9 mouse cellular contexts compared by ENCODE assay signal in genomic region chr11:70247136-70247845, GRCm38 (mm10). TPM values are rescaled to one million over a fixed set of nuclear protein-coding genes. Genes with fewer than 3 reads are reported as not detected.
DNase-seq lines count a peak whose midpoint lies in the region; ATAC-seq and TF ChIP-seq lines count a peak whose summit lies in the region.
"Had no signal": no experiment of that assay in that cellular context is flagged by ENCODE, and none has a peak within 500 bp of the region (broad histone marks: within the 10 kb centered on the region; RNA-seq: fewer than 3 reads in every experiment).

No protein-coding gene starts in this region.

- H3K9me3 ChIP-seq in forebrain, embryonic 14.5 days (replicated peaks; ENCODE audit: control insufficient read depth, low read length), result no peaks in the 10 kb centered on the region
- H3K9me3 ChIP-seq in forebrain, embryonic 12.5 days, result no peaks in the 10 kb centered on the region
- no peaks in the 10 kb centered on the region for H3K9me3 ChIP-seq in midbrain, embryonic 14.5 days (ENCODE audit: control insufficient read depth, low read length)
- H3K9me3 ChIP-seq in midbrain, embryonic 13.5 days, result no peaks in the 10 kb centered on the region
- H3K9me3 ChIP-seq in liver, embryonic 12.5 days (replicated peaks), result no peaks in the 10 kb centered on the region
- H3K9me3 ChIP-seq: hindbrain, embryonic 15.5 days had no signal

- peak; percentile 35; the same call in 1 of the 2 replicates for TF ChIP-seq CTCF in bone marrow, adult 2 months (IDR thresholded peaks at IDR 0.05; ENCODE audit: control insufficient read depth, insufficient read depth, low read length)

- H3K4me1 ChIP-seq in forebrain, embryonic 14.5 days (ENCODE audit: control insufficient read depth, insufficient read depth, low read length), result no peaks in the 10 kb centered on the region
- no peaks in the 10 kb centered on the region for H3K4me1 ChIP-seq in forebrain, embryonic 12.5 days
- no peaks in the 10 kb centered on the region for H3K4me1 ChIP-seq in midbrain, embryonic 14.5 days (ENCODE audit: control insufficient read depth, insufficient read depth, low read length)
- H3K4me1 ChIP-seq in midbrain, embryonic 13.5 days (replicated peaks), result no peaks in the 10 kb centered on the region
- no peaks in the 10 kb centered on the region for H3K4me1 ChIP-seq in bone marrow, adult 2 months (ENCODE audit: control insufficient read depth, insufficient read depth, low read length)
- peaks cover 7% of the 10 kb centered on the region; the same call in 1 of the 2 replicates for H3K4me1 ChIP-seq in liver, embryonic 12.5 days
- H3K4me1 ChIP-seq: hindbrain, embryonic 15.5 days had no signal

- 49% methylated on average over 9 of the region's 9 CpGs for WGBS in forebrain, embryonic 14.5 days
- WGBS in forebrain, embryonic 12.5 days, result 47% methylated on average over 9 of the region's 9 CpGs
- 49% methylated on average over 9 of the region's 9 CpGs for WGBS in midbrain, embryonic 14.5 days
- WGBS in midbrain, embryonic 13.5 days, result 49% methylated on average over 9 of the region's 9 CpGs
- 47% methylated on average over 9 of the region's 9 CpGs for WGBS in bone marrow, adult 2 months
- WGBS in liver, embryonic 12.5 days (ENCODE audit: insufficient replicate concordance), result 42% methylated on average over 9 of the region's 9 CpGs

- ATAC-seq in forebrain, embryonic 14.5 days, result no peak
- no peak for ATAC-seq in forebrain, embryonic 12.5 days (ENCODE audit: low FRiP score)
- ATAC-seq in midbrain, embryonic 14.5 days (ENCODE audit: low FRiP score, low TSS enrichment), result no peak
- ATAC-seq in midbrain, embryonic 13.5 days, result no peak
- 0 out of 2 replicates have a peak, but pooled peaks have one; percentile 30 for ATAC-seq in liver, embryonic 12.5 days

- no peak overlapping the region for H3K27ac ChIP-seq in forebrain, embryonic 14.5 days (ENCODE audit: low read depth, low read length)
- no peak overlapping the region for H3K27ac ChIP-seq in forebrain, embryonic 12.5 days
- no peak overlapping the region for H3K27ac ChIP-seq in midbrain, embryonic 14.5 days (replicated peaks; ENCODE audit: low read depth, low read length)
- no peak overlapping the region for H3K27ac ChIP-seq in midbrain, embryonic 13.5 days
- H3K27ac ChIP-seq in bone marrow, adult 2 months (ENCODE audit: control insufficient read depth, insufficient read depth, low read depth, low read length, poor library complexity), result no peak overlapping the region
- H3K27ac ChIP-seq in liver, embryonic 12.5 days, result no peak overlapping the region
- H3K27ac ChIP-seq: hindbrain, embryonic 15.5 days had no signal

- H3K9ac ChIP-seq in forebrain, embryonic 14.5 days (ENCODE audit: low read length), result no peak overlapping the region
- H3K9ac ChIP-seq in forebrain, embryonic 12.5 days, result no peak overlapping the region
- no peak overlapping the region for H3K9ac ChIP-seq in midbrain, embryonic 14.5 days (replicated peaks; ENCODE audit: low read length)
- H3K9ac ChIP-seq in midbrain, embryonic 13.5 days (replicated peaks), result no peak overlapping the region
- no peak overlapping the region for H3K9ac ChIP-seq in liver, embryonic 12.5 days
- H3K9ac ChIP-seq: hindbrain, embryonic 15.5 days had no signal

- TF ChIP-seq POLR2A in bone marrow, adult 2 months (IDR thresholded peaks at IDR 0.05; ENCODE audit: borderline replicate concordance, control insufficient read depth, low read depth, low read length), result no peak

- peaks cover 5% of the 10 kb centered on the region; the same call in 1 of the 2 replicates for H3K27me3 ChIP-seq in forebrain, embryonic 14.5 days (replicated peaks; ENCODE audit: control insufficient read depth, insufficient read depth, low read length)
- peaks cover 45% of the 10 kb centered on the region for H3K27me3 ChIP-seq in forebrain, embryonic 12.5 days
- H3K27me3 ChIP-seq in midbrain, embryonic 14.5 days (ENCODE audit: control insufficient read depth, insufficient read depth, low read length), result peaks cover 3% of the 10 kb centered on the region
- H3K27me3 ChIP-seq in midbrain, embryonic 13.5 days, result peaks cover 31% of the 10 kb centered on the region
- peaks cover 31% of the 10 kb centered on the region for H3K27me3 ChIP-seq in liver, embryonic 12.5 days (replicated peaks)

- no peaks in the 10 kb centered on the region for H3K36me3 ChIP-seq in forebrain, embryonic 14.5 days (ENCODE audit: control insufficient read depth, insufficient read depth, low read length)
- H3K36me3 ChIP-seq in forebrain, embryonic 12.5 days (replicated peaks), result no peaks in the 10 kb centered on the region
- H3K36me3 ChIP-seq in midbrain, embryonic 14.5 days (ENCODE audit: control insufficient read depth, insufficient read depth, low read length), result no peaks in the 10 kb centered on the region
- no peaks in the 10 kb centered on the region for H3K36me3 ChIP-seq in midbrain, embryonic 13.5 days
- no peaks in the 10 kb centered on the region for H3K36me3 ChIP-seq in liver, embryonic 12.5 days
- H3K36me3 ChIP-seq: hindbrain, embryonic 15.5 days had no signal

- H3K4me3 ChIP-seq in forebrain, embryonic 14.5 days (ENCODE audit: low read depth, low read length), result no peak overlapping the region
- H3K4me3 ChIP-seq in forebrain, embryonic 12.5 days (replicated peaks), result no peak overlapping the region
- no peak overlapping the region for H3K4me3 ChIP-seq in midbrain, embryonic 14.5 days (replicated peaks; ENCODE audit: low read depth, low read length)
- no peak overlapping the region for H3K4me3 ChIP-seq in midbrain, embryonic 13.5 days (replicated peaks)
- no peak overlapping the region for H3K4me3 ChIP-seq in bone marrow, adult 2 months (replicated peaks; ENCODE audit: control insufficient read depth, low read depth, low read length)
- H3K4me3 ChIP-seq in liver, embryonic 12.5 days, result no peak overlapping the region
- H3K4me3 ChIP-seq: hindbrain, embryonic 15.5 days had no signal

- DNase-seq in forebrain, embryonic 14.5 days (ENCODE audit: low spot score), result peak; percentile 70
- peak; percentile 72 for DNase-seq in midbrain, embryonic 14.5 days
- DNase-seq in forelimb bud, embryonic 11.5 days (ENCODE audit: low read depth, low spot score), result peak; percentile 72
- peak; percentile 61 to 82 for DNase-seq in spleen, postnatal 10 days (ENCODE audit: low spot score in 2 of 2)

- H3K4me2 ChIP-seq in forebrain, embryonic 14.5 days (ENCODE audit: low read length), result no peak overlapping the region
- no peak overlapping the region for H3K4me2 ChIP-seq in forebrain, embryonic 12.5 days
- no peak overlapping the region for H3K4me2 ChIP-seq in midbrain, embryonic 14.5 days (ENCODE audit: low read length)
- no peak overlapping the region for H3K4me2 ChIP-seq in midbrain, embryonic 13.5 days (replicated peaks)
- H3K4me2 ChIP-seq in liver, embryonic 12.5 days, result no peak overlapping the region
- H3K4me2 ChIP-seq: hindbrain, embryonic 15.5 days had no signal

RNA-seq across cellular contexts. Expression of gene Rnasek, which starts 7.6 kb away (rescaled TPM):
- polyA plus RNA-seq in forebrain, embryonic 14.5 days (2014; fragmentation: Nextera tagmentation; extraction: Ambion mirVana), result 235 and 238 TPM in 2 replicates
- 151 and 152 TPM in 2 replicates for polyA plus RNA-seq in forebrain, embryonic 12.5 days (2016; fragmentation: Nextera tagmentation; extraction: Ambion mirVana)
- 321 and 350 TPM in 2 replicates for polyA plus RNA-seq in midbrain, embryonic 14.5 days (2014; fragmentation: Nextera tagmentation; extraction: Ambion mirVana)
- polyA plus RNA-seq in midbrain, embryonic 13.5 days (2015; fragmentation: Nextera tagmentation; extraction: Ambion mirVana), result 289 and 304 TPM in 2 replicates
- 116 and 167 TPM in 2 replicates for polyA plus RNA-seq in bone marrow, adult 2 months (2011; ENCODE audit: insufficient read depth, insufficient read length, low replicate concordance, missing spikeins)
- polyA plus RNA-seq in liver, embryonic 12.5 days (2016; fragmentation: Nextera tagmentation; extraction: Ambion mirVana), result 159 and 173 TPM in 2 replicates

RNA-seq across cellular contexts. Expression of gene Gm21988, which starts 7.7 kb away (rescaled TPM):
- polyA plus RNA-seq in forebrain, embryonic 14.5 days (2014; fragmentation: Nextera tagmentation; extraction: Ambion mirVana), result 11.1 and 11.9 TPM in 2 replicates
- 9.4 and 11.2 TPM in 2 replicates for polyA plus RNA-seq in forebrain, embryonic 12.5 days (2016; fragmentation: Nextera tagmentation; extraction: Ambion mirVana)
- polyA plus RNA-seq in midbrain, embryonic 14.5 days (2014; fragmentation: Nextera tagmentation; extraction: Ambion mirVana), result 13.4 and 16.3 TPM in 2 replicates
- polyA plus RNA-seq in midbrain, embryonic 13.5 days (2015; fragmentation: Nextera tagmentation; extraction: Ambion mirVana), result 15.0 and 15.8 TPM in 2 replicates
- 4.8 TPM in 1 of 2 replicates, not detected in the other for polyA plus RNA-seq in bone marrow, adult 2 months (2011; ENCODE audit: insufficient read depth, insufficient read length, low replicate concordance, missing spikeins)
- polyA plus RNA-seq in liver, embryonic 12.5 days (2016; fragmentation: Nextera tagmentation; extraction: Ambion mirVana), result 6.2 and 7.8 TPM in 2 replicates

RNA-seq across cellular contexts. Expression of gene Alox12, which starts 7.9 kb away (rescaled TPM):
- 0.36 and 1.1 TPM in 2 replicates for polyA plus RNA-seq in forebrain, embryonic 14.5 days (2014; fragmentation: Nextera tagmentation; extraction: Ambion mirVana)
- polyA plus RNA-seq in forebrain, embryonic 12.5 days (2016; fragmentation: Nextera tagmentation; extraction: Ambion mirVana), result 1.3 and 1.6 TPM in 2 replicates
- 0.11 and 0.33 TPM in 2 replicates for polyA plus RNA-seq in midbrain, embryonic 14.5 days (2014; fragmentation: Nextera tagmentation; extraction: Ambion mirVana)
- polyA plus RNA-seq in midbrain, embryonic 13.5 days (2015; fragmentation: Nextera tagmentation; extraction: Ambion mirVana), result 0.57 and 1.2 TPM in 2 replicates
- polyA plus RNA-seq in bone marrow, adult 2 months (2011; ENCODE audit: insufficient read depth, insufficient read length, low replicate concordance, missing spikeins), result 46.3 and 82.5 TPM in 2 replicates
- polyA plus RNA-seq in liver, embryonic 12.5 days (2016; fragmentation: Nextera tagmentation; extraction: Ambion mirVana), result 24.7 and 26.8 TPM in 2 replicates

RNA-seq across cellular contexts. Expression of gene 0610010K14Rik, which starts 9.6 kb away (rescaled TPM):
- polyA plus RNA-seq in forebrain, embryonic 14.5 days (2014; fragmentation: Nextera tagmentation; extraction: Ambion mirVana), result 202 and 245 TPM in 2 replicates
- polyA plus RNA-seq in forebrain, embryonic 12.5 days (2016; fragmentation: Nextera tagmentation; extraction: Ambion mirVana), result 203 and 215 TPM in 2 replicates
- 171 and 205 TPM in 2 replicates for polyA plus RNA-seq in midbrain, embryonic 14.5 days (2014; fragmentation: Nextera tagmentation; extraction: Ambion mirVana)
- polyA plus RNA-seq in midbrain, embryonic 13.5 days (2015; fragmentation: Nextera tagmentation; extraction: Ambion mirVana), result 193 and 201 TPM in 2 replicates
- polyA plus RNA-seq in bone marrow, adult 2 months (2011; ENCODE audit: insufficient read depth, insufficient read length, low replicate concordance, missing spikeins), result 67.2 and 107 TPM in 2 replicates
- 97.4 and 104 TPM in 2 replicates for polyA plus RNA-seq in liver, embryonic 12.5 days (2016; fragmentation: Nextera tagmentation; extraction: Ambion mirVana)

RNA-seq across cellular contexts. Expression of gene Bcl6b, which starts 17.7 kb away (rescaled TPM):
- polyA plus RNA-seq in forebrain, embryonic 14.5 days (2014; fragmentation: Nextera tagmentation; extraction: Ambion mirVana), result 4.5 and 6.3 TPM in 2 replicates
- 5.7 and 5.9 TPM in 2 replicates for polyA plus RNA-seq in forebrain, embryonic 12.5 days (2016; fragmentation: Nextera tagmentation; extraction: Ambion mirVana)
- polyA plus RNA-seq in midbrain, embryonic 14.5 days (2014; fragmentation: Nextera tagmentation; extraction: Ambion mirVana), result 2.5 and 4.4 TPM in 2 replicates
- 3.9 and 4.3 TPM in 2 replicates for polyA plus RNA-seq in midbrain, embryonic 13.5 days (2015; fragmentation: Nextera tagmentation; extraction: Ambion mirVana)
- 1.4 and 2.2 TPM in 2 replicates for polyA plus RNA-seq in bone marrow, adult 2 months (2011; ENCODE audit: insufficient read depth, insufficient read length, low replicate concordance, missing spikeins)
- 2.8 and 3.8 TPM in 2 replicates for polyA plus RNA-seq in liver, embryonic 12.5 days (2016; fragmentation: Nextera tagmentation; extraction: Ambion mirVana)

Comparison
In these comparisons a context has a peak if more than half of its experiments do, and no peak if none do; other contexts are left out.
1. RNA of gene Alox12, which starts 7.9 kb away (polyA plus RNA-seq): 46.3 to 82.5 TPM in bone marrow, adult 2 months and 24.7 to 26.8 TPM in liver, embryonic 12.5 days; 1.3 to 1.6 TPM in forebrain, embryonic 12.5 days, 0.57 to 1.2 TPM in midbrain, embryonic 13.5 days, 0.36 to 1.1 TPM in forebrain, embryonic 14.5 days and 0.11 to 0.33 TPM in midbrain, embryonic 14.5 days; every median in the first group is over 10 times any median in the second.
2. Peak in every context shown above with its lines, with median percentiles within 50 percentile points of each other: DNase-seq.